Mouse (Mus musculus) embryonic stem cell, embryonic (primary cell): Measurements from ENCODE around the gene Arl3.

Source experiments
- CTCF ChIA-PET, 4 experiments: fragments of 300-600 bp in 2 of 4; fragments of 350-600 bp in 2 of 4; sonication (Branson Sonifier 250); formaldehyde crosslinking; loops; one replicate each; lab custom pipeline; 2022; ENCODE audit warnings: inconsistent platforms in 2 of 4; lab: Charles Lee
- POLR2A ChIA-PET, 4 experiments: fragments of 300-600 bp in 2 of 4; fragments of 350-600 bp in 2 of 4; sonication (Branson Sonifier 250); formaldehyde crosslinking; loops; one replicate each; lab custom pipeline; 2022; ENCODE audit warnings: antibody characterized with exemption in 4 of 4, inconsistent platforms in 1 of 4; lab: Charles Lee

Gene Arl3

DNA sequence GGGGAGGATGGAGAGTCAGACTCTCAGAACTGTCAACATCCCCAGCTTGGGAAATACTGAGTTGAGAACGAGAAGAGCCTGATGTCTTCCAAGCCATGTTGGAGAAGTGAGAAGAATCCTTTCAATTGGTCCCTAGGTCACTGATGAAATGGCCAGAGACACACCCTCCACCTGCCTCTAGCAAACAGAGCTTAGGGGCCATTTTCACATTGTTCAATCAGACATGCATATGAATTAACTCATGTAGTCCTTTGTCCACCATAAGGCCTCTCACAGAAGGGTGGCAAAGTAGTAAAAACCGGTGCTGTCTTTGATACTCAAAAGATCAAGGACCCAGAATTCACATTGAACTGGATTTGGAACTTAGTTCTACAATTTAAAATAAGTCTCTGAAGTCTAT is 75.8 kb downstream of the Arl3 start:
- ChIA-PET POLR2A (interaction anchor here (0.6 to 47.3 kb wide), 26 partner anchors 6 to 519 kb away, joined by 3 to 957 read pairs (median 5); partner anchors contain the start of genes Arl3 (in 1 of the 4), Sfxn2 (in 1 of the 4), Sufu (in 1 of the 4) and Trim8 (in 1 of the 4)), CTCF (interaction anchor here in 2 of 4 experiments (1.0 to 1.7 kb wide), 3 partner anchors 14 to 62 kb away, joined by 3 to 4 read pairs (median 3); no protein-coding TSS in a partner anchor)

DNA sequence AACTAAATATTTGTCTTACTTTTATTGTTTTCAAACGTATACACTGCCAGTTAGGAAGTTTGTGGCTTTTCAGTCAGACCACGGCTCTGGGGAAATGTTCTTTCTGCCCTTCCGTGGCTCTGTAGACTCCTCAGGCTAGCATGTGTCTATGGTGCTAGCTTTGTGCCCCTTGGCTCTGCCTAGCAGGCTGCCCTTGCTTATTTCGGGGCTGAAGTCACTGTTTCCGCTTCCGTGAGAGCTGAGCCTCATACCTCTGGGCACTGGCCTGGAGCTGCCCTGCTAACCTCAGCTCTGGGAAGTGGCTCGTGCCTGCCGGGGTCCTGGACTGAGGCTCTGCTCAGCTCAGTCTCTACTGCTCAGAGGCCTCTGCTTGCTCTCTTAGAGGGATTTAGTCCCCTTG is 77.9 kb downstream of the Arl3 start:
- POLR2A ChIA-PET, result interaction anchor here (0.5 to 47.3 kb wide), 35 partner anchors 7 to 522 kb away, joined by 3 to 957 read pairs (median 5); partner anchors contain the start of genes Sufu (in 2 of the 4), Actr1a (in 1 of the 4), Arl3 (in 1 of the 4) and Cuedc2 (in 1 of the 4)
- CTCF ChIA-PET, result interaction anchor here (0.8 to 1.5 kb wide), 11 partner anchors 8 to 59 kb away, joined by 3 to 8 read pairs (median 4); no protein-coding TSS in a partner anchor

DNA sequence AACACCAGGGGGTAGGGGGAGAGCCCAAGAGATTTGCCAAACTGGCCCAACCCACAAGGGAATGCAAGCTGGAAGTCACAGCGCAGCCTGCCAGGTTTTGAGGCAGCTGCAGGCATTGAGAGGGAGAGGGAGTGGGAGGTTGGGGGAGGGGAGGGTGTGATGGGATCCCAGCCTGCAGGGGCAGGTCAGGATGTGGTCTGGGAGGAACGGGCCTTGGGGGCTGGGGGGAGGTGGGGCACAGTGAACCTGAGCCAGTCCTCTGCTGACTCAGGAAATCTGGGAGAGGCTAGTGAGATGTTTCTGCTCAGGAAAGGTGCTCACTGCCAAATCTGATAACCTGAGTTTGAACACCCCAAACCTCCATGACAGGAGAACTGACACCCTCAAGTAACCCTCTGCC is 82.4 kb downstream of the Arl3 start:
- ChIA-PET CTCF (interaction anchor here in 2 of 4 experiments (0.6 to 1.0 kb wide), 10 partner anchors 11 to 264 kb away, joined by 3 to 8 read pairs (median 4); partner anchors contain the start of gene Trim8 (in 1 of the 2)), POLR2A (interaction anchor here (0.7 to 47.3 kb wide), 16 partner anchors 3 to 641 kb away, joined by 3 to 957 read pairs (median 4); partner anchors contain the start of gene Trim8 (in 2 of the 4))

DNA sequence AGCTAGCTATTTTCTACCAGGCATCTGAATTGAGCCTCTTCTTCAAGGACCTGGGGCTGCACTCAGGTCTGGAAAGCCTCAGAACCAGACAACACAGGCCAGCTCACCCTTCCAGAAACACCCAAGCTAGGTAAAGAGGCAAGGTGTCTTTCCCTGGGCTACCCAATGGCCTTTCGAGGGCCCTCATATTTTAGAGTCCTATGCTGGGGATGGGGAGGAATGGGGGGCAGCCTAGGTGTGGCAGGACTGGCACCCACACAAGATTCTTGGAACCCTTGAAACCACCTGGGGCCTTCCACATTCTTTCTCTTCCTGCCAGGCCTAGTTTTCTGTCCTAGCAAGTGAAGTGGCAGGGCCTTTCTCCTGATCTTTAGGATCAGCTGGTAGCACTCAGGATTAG is 83.5 kb downstream of the Arl3 start:
- ChIA-PET CTCF (no interaction called here), POLR2A (interaction anchor here (0.6 to 47.3 kb wide), 12 partner anchors 2 to 219 kb away, joined by 3 to 957 read pairs (median 4); partner anchors contain the start of gene Trim8 (in 2 of the 4))

DNA sequence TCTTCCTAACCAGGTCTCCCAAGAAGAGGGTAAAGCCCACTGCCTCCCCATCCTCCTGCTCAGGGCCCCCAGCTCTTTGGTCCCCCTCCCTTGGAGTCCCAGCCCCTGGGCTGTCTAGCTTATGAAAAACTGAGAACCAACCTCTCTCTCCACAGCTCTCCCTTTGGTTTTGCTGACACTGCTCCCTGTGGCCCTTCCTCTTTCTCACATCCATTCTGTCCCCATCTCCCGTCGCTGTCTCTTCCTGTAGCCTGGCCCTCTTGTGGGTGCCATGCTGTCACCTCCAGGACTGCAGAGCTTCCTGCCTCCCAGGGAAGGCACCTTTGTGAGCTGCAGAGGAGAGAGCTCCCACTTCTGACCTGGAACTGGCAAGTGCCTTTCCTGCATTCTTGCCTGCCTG is 86.3 kb downstream of the Arl3 start:
- ChIA-PET CTCF (interaction anchor here (0.7 to 1.4 kb wide), 6 partner anchors 8 to 90 kb away, joined by 3 to 5 read pairs (median 4); partner anchors contain the start of gene Sufu (in 1 of the 4)), POLR2A (interaction anchor here (0.6 to 47.3 kb wide), 14 partner anchors 1 to 112 kb away, joined by 3 to 957 read pairs (median 4); partner anchors contain the start of genes Sufu (in 2 of the 4), Trim8 (in 2 of the 4) and Wbp1l (in 1 of the 4))

DNA sequence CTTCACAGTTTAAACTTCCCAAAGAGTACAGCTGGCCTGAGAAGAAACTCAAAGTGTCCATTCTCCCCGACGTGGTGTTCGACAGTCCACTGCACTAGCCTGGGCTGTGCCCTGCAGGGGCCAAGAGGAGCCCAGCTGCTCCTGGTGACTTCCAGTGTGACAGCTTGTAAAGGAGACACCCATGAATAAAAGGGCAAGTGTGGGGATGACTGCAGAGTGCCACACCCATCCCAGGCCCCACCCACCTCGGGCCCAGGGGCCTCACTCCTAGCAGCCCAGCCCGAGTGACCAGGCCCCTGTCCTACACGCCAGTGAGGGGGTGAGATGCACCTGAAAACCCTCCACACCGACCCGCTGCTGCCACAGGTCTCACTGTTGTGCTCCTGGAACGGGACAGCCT is 87.2 kb downstream of the Arl3 start:
- ChIA-PET CTCF (no interaction called here), POLR2A (interaction anchor here in 3 of 4 experiments (0.9 to 47.3 kb wide), 12 partner anchors 2 to 89 kb away, joined by 3 to 957 read pairs (median 5); partner anchors contain the start of genes Trim8 (in 2 of the 3) and Sufu (in 1 of the 3))

DNA sequence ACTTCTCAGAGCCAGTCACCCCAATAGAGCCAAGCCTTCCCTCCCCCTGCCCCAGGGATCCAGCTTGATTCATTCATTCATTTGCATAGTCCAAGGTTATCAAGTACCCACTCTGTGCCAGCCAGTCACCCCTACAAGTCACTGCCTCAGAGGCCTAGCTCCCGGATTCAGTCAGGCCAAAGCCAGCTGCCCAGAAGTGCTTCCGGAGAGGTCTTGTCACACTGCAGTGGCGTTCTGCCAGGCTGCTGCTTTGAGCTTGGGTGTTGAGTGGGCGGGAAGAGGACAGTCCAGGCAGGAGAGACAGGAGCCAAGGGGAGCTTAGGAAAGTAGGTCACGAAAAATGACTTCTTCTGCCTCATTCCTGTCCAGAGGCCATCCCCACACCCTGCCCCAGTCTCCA is 88.5 kb downstream of the Arl3 start:
- CTCF ChIA-PET, result interaction anchor here in 2 of 4 experiments (0.5 to 1.4 kb wide), 4 partner anchors 16 to 74 kb away, joined by 3 to 4 read pairs (median 3); no protein-coding TSS in a partner anchor
- POLR2A ChIA-PET, result interaction anchor here in 2 of 4 experiments (1.1 to 47.3 kb wide), 9 partner anchors 12 to 145 kb away, joined by 3 to 957 read pairs (median 6); partner anchors contain the start of genes Trim8 (in 2 of the 2) and Sufu (in 1 of the 2)

DNA sequence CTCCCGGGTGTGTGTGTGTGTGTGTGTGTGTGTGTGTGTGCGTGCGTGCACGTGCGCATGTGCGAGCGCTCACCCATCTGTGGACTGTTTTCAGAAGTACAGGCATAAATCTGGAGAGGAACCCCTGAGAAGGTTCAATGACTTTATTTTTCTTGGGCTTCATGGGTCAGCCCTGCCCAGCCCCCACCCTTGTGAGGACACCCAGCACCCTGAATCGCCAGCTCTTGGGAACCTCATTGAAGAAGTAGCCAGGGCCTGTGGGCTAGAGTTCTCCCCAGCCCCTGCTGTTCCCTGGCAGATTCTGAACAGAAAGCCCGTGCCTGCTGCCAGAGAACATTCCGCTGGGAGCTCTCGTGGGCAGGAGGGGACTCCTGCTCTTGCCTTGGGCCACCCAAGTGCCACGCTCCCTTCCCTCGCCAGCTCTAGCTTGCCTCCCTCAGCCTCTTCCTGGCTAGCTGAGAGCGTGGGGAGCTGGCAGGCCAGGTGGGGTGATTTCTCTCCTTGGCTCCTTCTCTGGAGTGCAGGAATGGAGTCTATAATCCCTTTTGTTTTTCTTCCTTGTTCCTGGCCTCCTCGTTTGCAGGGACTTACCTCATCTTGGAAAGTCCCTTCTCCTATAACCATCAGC is 89.2 kb downstream of the Arl3 start:
- CTCF ChIA-PET, result interaction anchor here in 1 of 4 experiments (0.6 to 1.4 kb wide), 2 partner anchors 19 to 274 kb away, joined by 4 read pairs; no protein-coding TSS in a partner anchor
- POLR2A ChIA-PET, result interaction anchor here (0.6 to 47.3 kb wide), 12 partner anchors 11 to 441 kb away, joined by 3 to 957 read pairs (median 4); partner anchors contain the start of genes Trim8 (in 2 of the 4) and Sufu (in 1 of the 4)

DNA sequence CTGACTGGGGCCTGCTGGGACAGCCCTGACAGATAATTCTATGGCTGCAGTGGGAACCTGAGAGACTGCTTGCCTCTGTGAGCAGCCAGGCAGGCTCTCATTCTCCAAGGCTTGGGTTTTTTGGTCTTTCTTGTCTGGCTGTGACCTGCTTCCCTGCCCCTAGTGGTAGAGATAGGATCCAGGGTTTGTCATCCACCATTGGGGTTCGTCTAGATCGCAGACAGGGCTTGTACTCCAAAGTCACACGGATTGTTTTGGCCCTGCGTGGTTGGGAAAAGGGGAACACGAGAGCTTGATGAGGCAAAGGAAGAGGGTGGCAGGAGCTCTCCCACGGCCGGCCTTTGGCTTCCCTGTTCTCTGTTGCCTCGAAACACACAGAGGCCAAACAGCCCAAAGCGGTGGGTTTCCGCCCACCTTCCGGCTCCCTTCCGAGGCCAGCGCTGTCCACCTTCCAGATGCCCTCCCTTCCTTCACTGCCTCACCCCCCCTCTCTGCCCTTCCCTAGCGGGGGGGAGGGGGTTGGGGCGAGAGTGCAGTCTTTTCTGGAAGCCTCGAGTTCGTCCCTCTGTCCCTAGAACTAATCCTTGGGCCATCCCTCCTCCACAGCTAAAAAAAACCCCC is 90.0 kb downstream of the Arl3 start:
- ChIA-PET POLR2A (interaction anchor here in 3 of 4 experiments (0.7 to 47.3 kb wide), 10 partner anchors 10 to 355 kb away, joined by 3 to 957 read pairs (median 5); partner anchors contain the start of gene Trim8 (in 2 of the 3)), CTCF (interaction anchor here in 2 of 4 experiments (0.6 to 2.5 kb wide), 4 partner anchors 21 to 273 kb away, joined by 3 to 11 read pairs (median 4); no protein-coding TSS in a partner anchor)

DNA sequence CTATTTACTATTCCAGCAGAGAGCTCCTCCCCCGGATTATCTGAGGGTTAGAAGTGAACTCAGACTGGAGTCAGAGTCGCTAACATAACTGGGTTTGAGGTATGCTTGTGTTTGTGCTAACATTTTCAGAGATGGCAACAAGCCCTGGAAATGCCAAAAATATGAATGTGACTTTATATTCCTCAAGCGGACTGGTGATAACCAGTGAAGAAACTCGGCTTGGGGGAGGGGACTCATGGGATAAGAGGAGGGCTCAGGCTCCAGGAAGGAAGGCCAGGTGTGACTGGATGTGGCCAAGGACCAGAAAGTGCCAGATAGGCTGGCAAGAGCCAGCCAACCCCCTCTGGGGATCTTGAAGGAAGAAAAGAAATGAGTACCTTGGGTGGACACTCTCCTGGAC is 91.2 kb downstream of the Arl3 start:
- CTCF ChIA-PET, result interaction anchor here in 2 of 4 experiments (0.6 to 2.5 kb wide), 7 partner anchors 29 to 346 kb away, joined by 3 to 11 read pairs (median 3); partner anchors contain the start of gene Sufu (in 1 of the 2)
- POLR2A ChIA-PET, result interaction anchor here in 3 of 4 experiments (0.7 to 47.3 kb wide), 11 partner anchors 9 to 125 kb away, joined by 3 to 957 read pairs (median 5); partner anchors contain the start of gene Trim8 (in 1 of the 3)

DNA sequence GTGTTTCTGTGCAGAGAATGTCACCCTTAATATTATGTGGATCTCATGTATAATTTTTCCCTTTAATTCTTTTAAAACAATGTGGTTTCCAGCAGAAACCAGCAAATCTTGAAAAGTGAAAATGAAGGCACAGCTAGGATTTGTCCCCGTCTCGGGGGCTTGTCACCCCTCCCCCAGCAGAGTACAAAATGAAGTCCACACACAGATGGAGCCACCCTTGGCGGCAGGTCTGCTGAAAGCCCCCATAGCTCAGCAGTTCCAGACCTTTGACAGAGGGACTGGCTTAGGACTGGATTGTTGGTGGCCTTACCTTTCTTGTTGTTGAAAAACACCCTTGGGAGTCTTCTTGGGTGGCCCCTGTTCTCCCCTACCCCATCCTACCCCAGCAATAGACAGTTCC is 91.6 kb downstream of the Arl3 start:
- CTCF ChIA-PET, result interaction anchor here in 2 of 4 experiments (0.6 to 2.5 kb wide), 7 partner anchors 28 to 345 kb away, joined by 3 to 11 read pairs (median 3); partner anchors contain the start of genes Cnnm2 (in 1 of the 2) and Sufu (in 1 of the 2)
- POLR2A ChIA-PET, result interaction anchor here (0.6 to 47.3 kb wide), 13 partner anchors 9 to 125 kb away, joined by 3 to 957 read pairs (median 4); partner anchors contain the start of gene Trim8 (in 1 of the 4)
